Mouse (Mus musculus) cerebellum, adult 2 months (tissue): ENCODE measurements around the gene Snapc2. TPM values are rescaled to one million over a fixed set of nuclear protein-coding genes. Genes with fewer than 3 reads are reported as not detected.
A peak's percentile ranks its signal among the peaks of the same experiment; 100 is the strongest.

Experiments
- DNase-seq, 2 experiments: peaks; one replicate each; pipeline ENCODE4 v3.0.0; 2021
- H3K27ac ChIP-seq: fragments of 200-500 bp; 2 replicates; pipeline ENCODE4 v1.5.1; 2012; ENCODE audit warnings: low read length, control low read depth, inconsistent platforms; ENCODE audit not compliant: insufficient read depth
- H3K27me3 ChIP-seq: fragments of 200-500 bp; 2 replicates; pipeline ENCODE4 v1.6.1; 2012; ENCODE audit warnings: inconsistent platforms, mild to moderate bottlenecking, low read length, moderate library complexity; ENCODE audit not compliant: control insufficient read depth, insufficient read depth
- H3K4me1 ChIP-seq: fragments of 200-500 bp; 2 replicates; pipeline ENCODE4 v1.6.1; 2011; ENCODE audit warnings: low read length; ENCODE audit not compliant: control insufficient read depth, insufficient read depth
- H3K4me3 ChIP-seq: fragments of 200-500 bp; replicated peaks from 2 replicates; pipeline ENCODE3; 2011; ENCODE audit warnings: mild to moderate bottlenecking, low read depth, low read length, control low read depth; ENCODE audit not compliant: insufficient read depth
- CTCF ChIP-seq: fragments of 200-500 bp; IDR thresholded peaks from 2 replicates; pipeline ENCODE4 v1.5.1; 2011; ENCODE audit warnings: low read depth, mild to moderate bottlenecking, control low read depth, low read length, moderate library complexity, borderline replicate concordance; ENCODE audit not compliant: insufficient read depth
- POLR2A ChIP-seq: fragments of 200-500 bp; IDR thresholded peaks from 2 replicates; pipeline ENCODE4 v1.6.1; 2011; ENCODE audit warnings: low read length, control low read depth, borderline replicate concordance; ENCODE audit not compliant: insufficient read depth
- WGBS: fragments of 180-500 bp; shearing (Covaris S2); methylation state at CpG from one replicate; pipeline ENCODE4 v1.1.7; 2018; 5-methylcytosine and 5-hydroxymethylcytosine counted together
- polyA plus RNA-seq: library from polyadenylated mRNA; depleted of rRNA; stranded (reverse); fragments of >200 nt; gene quantifications from 2 replicates; pipeline ENCODE4 v1.2.3, GENCODE M21; 2012

Gene Snapc2
- polyA plus RNA-seq, 1 experiment = 47.0 TPM

DNA sequence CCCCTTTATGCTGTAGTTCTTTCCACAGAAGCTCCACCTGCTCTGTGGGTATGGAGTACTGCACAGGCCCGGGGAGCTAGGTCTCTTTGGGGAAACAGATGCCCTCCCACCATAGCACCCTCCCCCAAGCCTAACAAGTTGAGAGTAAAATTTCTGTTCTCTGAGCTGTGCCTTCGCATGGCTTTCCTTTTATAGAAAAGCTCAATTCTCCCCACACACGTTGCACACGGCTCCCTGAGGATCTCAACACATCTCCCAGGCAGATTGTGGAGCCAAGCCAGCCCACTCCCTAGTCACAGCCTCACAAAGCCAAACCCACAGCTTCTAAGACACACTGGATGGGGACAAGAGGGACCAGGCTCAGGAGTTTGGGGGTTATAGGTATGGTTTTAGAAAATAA, 4.0 kb downstream of the Snapc2 start:
- whole genome bisulfite sequencing = 18% methylated on average over 4 of the region's 4 CpGs
- Histone ChIP-seq H3K27ac (no peak overlapping the region), H3K4me3 (no peak overlapping the region), H3K4me1 (peaks cover 12% of the 10 kb centered on the region), H3K27me3 (no peaks in the 10 kb centered on the region)
- TF ChIP-seq POLR2A (no peak), CTCF (no peak)
- no peak for DNase-seq

DNA sequence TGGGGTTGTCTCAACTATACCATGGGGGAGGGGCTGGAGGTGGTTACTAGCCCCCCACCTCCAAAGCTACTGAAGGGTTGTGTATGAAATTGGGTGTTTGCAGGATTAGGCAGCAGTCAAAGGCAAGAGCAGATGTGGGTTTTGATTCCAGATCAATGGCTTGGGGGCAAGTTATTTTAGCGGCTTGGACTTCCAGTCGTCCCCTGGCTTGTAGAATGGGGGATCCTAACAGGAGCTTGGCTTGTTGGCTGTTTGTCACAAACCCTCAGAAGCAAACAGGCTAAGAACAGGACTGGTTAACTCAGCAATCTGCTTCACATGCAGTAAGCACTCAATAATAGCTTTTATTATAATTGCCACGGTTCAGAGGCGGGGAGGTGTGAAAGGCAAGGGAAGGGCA, 4.5 kb downstream of the Snapc2 start:
- no peak for DNase-seq
- 66% methylated on average over 4 of the region's 4 CpGs for WGBS
- TF ChIP-seq CTCF = no peak
- TF ChIP-seq POLR2A = no peak

DNA sequence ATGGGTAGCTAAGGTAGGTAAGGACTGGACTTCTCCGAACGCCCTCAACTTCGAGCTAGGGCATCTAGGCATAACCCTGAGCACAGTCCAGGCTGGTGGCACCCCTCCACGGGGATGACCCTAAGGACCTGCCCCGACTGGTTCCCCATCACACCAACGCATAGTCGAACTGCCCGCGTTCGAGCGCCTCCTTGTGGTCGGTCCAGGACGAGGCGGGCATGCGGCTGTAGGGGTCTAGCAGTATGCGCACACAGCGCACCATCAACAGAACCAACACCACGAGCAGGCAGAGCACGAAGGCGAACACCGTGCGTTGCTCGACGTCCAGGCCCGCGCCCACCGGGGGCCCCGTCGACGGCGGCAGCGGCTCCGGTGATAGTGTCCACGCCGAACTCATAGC, 5.4 kb downstream of the Snapc2 start:
- H3K4me3 ChIP-seq = peak overlapping the region; percentile 18
- no peak overlapping the region for H3K27ac ChIP-seq
- DNase-seq = peak; percentile 45 to 63
- peaks cover 8% of the 10 kb centered on the region for H3K4me1 ChIP-seq
- WGBS = 3% methylated on average over 35 of the region's 35 CpGs
- no peak for TF ChIP-seq POLR2A
- peak; percentile 70 for TF ChIP-seq CTCF
- no peaks in the 10 kb centered on the region for H3K27me3 ChIP-seq

More for the DNA sequence above, 4.5 kb downstream of the Snapc2 start:
- Histone ChIP-seq H3K27me3 (no peaks in the 10 kb centered on the region), H3K4me3 (no peak overlapping the region), H3K27ac (no peak overlapping the region), H3K4me1 (peaks cover 11% of the 10 kb centered on the region)

DNA sequence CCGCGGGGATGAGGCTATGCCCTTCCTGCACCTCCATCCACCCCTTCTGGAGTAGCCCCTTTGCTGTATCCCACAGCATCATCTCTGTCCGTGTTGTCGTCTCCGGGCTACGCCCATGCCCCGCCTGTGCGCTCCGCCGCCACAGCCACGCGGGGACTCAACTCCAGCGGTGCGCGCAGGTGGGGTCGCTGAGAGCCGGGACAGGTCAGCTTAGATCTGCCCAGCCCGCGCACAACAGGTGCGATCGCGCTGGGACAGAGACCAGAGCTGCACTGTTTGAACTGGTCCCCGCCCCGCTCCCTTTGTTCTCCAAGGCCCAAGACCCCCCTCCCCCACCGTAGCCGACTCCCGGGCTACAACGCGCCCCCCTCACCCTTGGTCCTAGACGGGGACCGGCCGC, 5.8 kb downstream of the Snapc2 start:
- Histone ChIP-seq H3K4me1 (peaks cover 8% of the 10 kb centered on the region), H3K27me3 (no peaks in the 10 kb centered on the region), H3K27ac (no peak overlapping the region), H3K4me3 (peak overlapping the region; percentile 18)
- DNase-seq = peak in 1 of 2 experiments; percentile 37
- WGBS = under 1% methylated on average over 32 of the region's 32 CpGs
- no peak for TF ChIP-seq CTCF
- TF ChIP-seq POLR2A = no peak

DNA sequence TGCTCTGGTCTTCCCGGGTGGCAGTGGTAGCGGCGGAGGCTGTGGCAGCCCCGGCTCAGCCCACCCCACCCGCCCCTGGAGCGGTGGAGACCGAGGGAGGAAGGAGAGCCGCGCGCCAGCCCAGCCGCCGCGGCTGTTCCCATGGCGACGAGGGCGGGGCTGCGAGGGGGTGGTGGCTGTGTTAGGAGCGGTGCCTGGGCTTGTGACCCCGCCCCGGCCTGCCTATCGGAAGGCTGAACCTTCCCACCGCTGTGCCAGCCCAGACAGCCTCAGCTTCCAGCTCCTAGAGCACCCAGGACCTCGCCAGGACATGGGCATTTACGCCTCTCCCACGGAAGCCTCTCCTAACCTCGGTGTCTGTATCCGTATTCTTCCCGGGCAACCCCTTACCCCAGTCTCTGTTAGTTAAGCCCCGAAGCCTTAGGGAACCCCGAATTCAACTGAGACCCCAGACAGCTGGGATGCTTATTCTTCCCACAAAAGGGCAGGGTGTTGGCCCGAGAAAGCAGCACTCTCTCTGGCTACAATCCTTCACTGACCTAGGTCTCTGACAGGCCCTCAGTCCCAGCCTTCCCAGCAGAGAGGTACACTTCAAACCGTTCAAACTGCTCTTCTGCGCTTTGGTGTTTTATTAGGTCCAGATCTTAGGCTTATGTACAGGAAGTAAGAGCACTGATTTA, 6.4 kb downstream of the Snapc2 start, which contains the start of gene Ctxn1:
Ctxn1 (minus strand) TSS at position 150 of the 680 bp plus-strand sequence.
- peak; percentile 70 to 73 for DNase-seq
- H3K4me1 ChIP-seq = peaks cover 5% of the 10 kb centered on the region; the same call in 1 of the 2 replicates
- H3K27me3 ChIP-seq = no peaks in the 10 kb centered on the region
- 7% methylated on average over 33 of the region's 33 CpGs for WGBS
- no peak for TF ChIP-seq CTCF
- no peak for TF ChIP-seq POLR2A
- peak within 1 kb of the TSS; percentile 18 for H3K4me3 ChIP-seq
- no peak within 1 kb of the TSS for H3K27ac ChIP-seq

DNA sequence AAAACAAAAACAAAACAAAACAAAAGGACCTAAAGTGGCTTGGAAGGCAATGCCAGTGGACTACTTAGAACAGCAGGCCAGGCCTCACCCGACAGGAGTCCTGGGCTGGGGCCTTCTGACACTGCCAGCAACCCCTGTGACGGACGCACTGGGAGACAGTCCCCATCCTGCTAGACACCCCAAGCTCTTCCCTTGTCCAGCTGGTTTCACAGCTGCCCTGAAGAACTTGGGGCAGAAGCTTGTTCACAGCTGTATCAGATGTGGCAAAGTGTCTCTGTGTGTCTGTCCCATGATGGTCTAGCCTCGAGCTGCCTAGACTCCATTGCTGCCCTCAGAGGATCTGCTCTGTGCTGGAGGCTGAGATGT, 6.9 kb downstream of the Snapc2 start:
- TF ChIP-seq POLR2A = no peak
- DNase-seq = no peak
- Histone ChIP-seq H3K27me3 (no peaks in the 10 kb centered on the region), H3K4me3 (no peak overlapping the region), H3K4me1 (peaks cover 5% of the 10 kb centered on the region; the same call in 1 of the 2 replicates), H3K27ac (no peak overlapping the region)
- 70% methylated on average over 4 of the region's 4 CpGs for WGBS

DNA sequence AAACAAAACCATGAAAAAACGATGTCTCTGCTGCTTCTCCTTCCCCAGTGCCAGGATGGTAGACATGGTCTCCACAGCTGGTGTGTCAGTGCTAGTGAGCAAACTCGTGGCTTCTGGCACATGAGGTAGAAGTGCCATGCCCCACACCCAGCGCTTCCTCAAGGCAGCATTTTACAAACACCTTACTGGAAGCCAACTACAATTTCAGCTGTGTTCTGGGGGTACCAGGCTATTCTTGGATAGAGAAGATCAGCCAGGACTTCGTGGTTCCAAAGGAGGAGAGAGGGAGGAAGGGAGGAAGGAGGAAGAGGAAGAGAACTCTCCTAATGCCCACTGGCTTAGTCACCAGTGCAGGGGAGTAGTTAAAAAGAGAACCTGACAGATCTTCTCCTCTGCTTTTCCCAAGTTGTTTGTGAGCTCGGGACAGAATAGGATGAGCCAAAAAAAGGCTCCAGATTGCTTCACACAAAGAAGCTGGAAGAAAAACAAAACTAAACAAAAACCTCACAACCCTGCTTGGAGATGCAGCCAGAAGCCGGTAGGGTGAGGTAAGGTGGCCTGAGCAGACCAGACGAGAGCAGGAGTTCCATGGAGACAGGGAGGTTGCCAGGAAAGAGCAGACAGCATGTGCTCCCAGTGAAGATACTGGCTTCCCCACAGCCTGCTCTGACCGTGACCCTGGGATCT, 10.4 kb downstream of the Snapc2 start:
- no peak for TF ChIP-seq CTCF
- no peak for TF ChIP-seq POLR2A
- Histone ChIP-seq H3K27me3 (no peaks in the 10 kb centered on the region), H3K4me3 (no peak overlapping the region), H3K4me1 (peaks cover 5% of the 10 kb centered on the region; the same call in 1 of the 2 replicates), H3K27ac (no peak overlapping the region)
- WGBS = 78% methylated on average over 8 of the region's 8 CpGs
- DNase-seq = no peak

DNA sequence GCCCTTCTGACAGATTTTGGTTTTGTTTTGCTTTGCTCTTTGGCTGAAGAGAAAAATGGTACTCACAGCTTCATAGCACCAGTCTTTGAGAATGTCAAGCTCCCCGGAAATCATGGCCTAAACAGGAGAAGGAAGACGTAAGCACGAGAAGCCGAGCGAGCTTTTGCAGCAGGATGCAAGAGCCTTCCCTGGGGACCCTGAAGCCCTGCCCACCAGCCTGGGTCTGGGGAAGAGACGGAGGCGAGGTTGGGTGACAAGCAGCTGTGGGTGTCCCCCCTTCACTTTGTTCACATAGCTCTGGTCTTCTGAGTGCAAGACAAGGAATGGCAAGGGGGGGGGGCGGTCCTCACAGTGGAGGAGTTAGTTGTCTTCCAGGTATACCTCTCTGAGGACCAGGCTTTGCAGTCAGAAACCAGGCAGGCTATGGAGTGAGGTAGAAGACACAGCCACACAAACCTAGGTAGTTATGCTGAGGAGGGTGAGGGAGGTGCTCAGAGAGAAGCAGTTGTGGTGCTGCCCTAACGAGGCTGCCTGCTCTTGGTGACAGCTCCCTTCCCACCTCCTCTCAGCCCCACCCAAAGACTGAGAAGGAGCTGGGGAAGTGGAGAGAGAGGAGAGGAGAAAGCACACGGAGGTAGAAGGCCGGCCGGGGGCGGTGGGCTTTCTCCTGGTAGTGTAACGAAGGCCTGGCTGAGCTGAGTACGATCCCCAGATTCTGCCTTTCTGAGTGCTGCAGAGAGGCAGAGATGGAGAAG, 12.5 kb downstream of the Snapc2 start:
- Histone ChIP-seq H3K4me1 (no peaks in the 10 kb centered on the region), H3K4me3 (no peak overlapping the region), H3K27me3 (no peaks in the 10 kb centered on the region), H3K27ac (no peak overlapping the region)
- 92% methylated on average over 15 of the region's 15 CpGs for WGBS
- no peak for DNase-seq
- TF ChIP-seq CTCF (no peak), POLR2A (no peak)
